Mouse (Mus musculus): ENCODE measurements around the gene Ehd1. TPM values are rescaled to one million over a fixed set of nuclear protein-coding genes. Genes with fewer than 3 reads are reported as not detected.

The Ehd1 gene
- polyA plus RNA-seq, 1 experiment from 2014 or later: 68.4 TPM

GRCm38 (mm10) chr19:6272053-6272452 is 4.5 kb upstream of the Ehd1 start:
- H3K4me2 ChIP-seq (ENCODE audit: low read depth, low read length): no peak overlapping the region
- H3K27ac ChIP-seq (replicated peaks; ENCODE audit: low read depth, low read length): no peak overlapping the region
- H3K9ac ChIP-seq (ENCODE audit: low read depth, low read length): no peak overlapping the region
- no peak overlapping the region for H3K4me3 ChIP-seq (ENCODE audit: low read depth, low read length)
- DNase-seq (ENCODE audit: low spot score): no peak
- H3K9me3 ChIP-seq (ENCODE audit: control insufficient read depth, low read length): no peaks in the 10 kb centered on the region
- WGBS: 72% methylated on average over 7 of the region's 7 CpGs
- no peaks in the 10 kb centered on the region for H3K27me3 ChIP-seq (replicated peaks; ENCODE audit: control insufficient read depth, insufficient read depth, low read length)
- H3K4me1 ChIP-seq (ENCODE audit: control insufficient read depth, insufficient read depth, low read length): peaks cover 8% of the 10 kb centered on the region
- ATAC-seq (ENCODE audit: low read depth): no peak
- H3K36me3 ChIP-seq (ENCODE audit: control insufficient read depth, insufficient read depth, low read length): no peaks in the 10 kb centered on the region

GRCm38 (mm10) chr19:6272738-6273137 is 3.8 kb upstream of the Ehd1 start:
- H3K4me2 ChIP-seq (ENCODE audit: low read depth, low read length): no peak overlapping the region
- DNase-seq (ENCODE audit: low spot score): peak; percentile 17
- ATAC-seq (ENCODE audit: low read depth): no peak
- H3K27me3 ChIP-seq (replicated peaks; ENCODE audit: control insufficient read depth, insufficient read depth, low read length): no peaks in the 10 kb centered on the region
- H3K27ac ChIP-seq (replicated peaks; ENCODE audit: low read depth, low read length): no peak overlapping the region
- H3K4me3 ChIP-seq (ENCODE audit: low read depth, low read length): no peak overlapping the region
- no peaks in the 10 kb centered on the region for H3K9me3 ChIP-seq (ENCODE audit: control insufficient read depth, low read length)
- H3K36me3 ChIP-seq (ENCODE audit: control insufficient read depth, insufficient read depth, low read length): no peaks in the 10 kb centered on the region
- no peak overlapping the region for H3K9ac ChIP-seq (ENCODE audit: low read depth, low read length)
- 75% methylated on average over 4 of the region's 4 CpGs for WGBS
- peaks cover 8% of the 10 kb centered on the region for H3K4me1 ChIP-seq (ENCODE audit: control insufficient read depth, insufficient read depth, low read length)

GRCm38 (mm10) chr19:6273592-6273991 is 2.9 kb upstream of the Ehd1 start:
- 82% methylated on average over 4 of the region's 4 CpGs for WGBS
- H3K27ac ChIP-seq (replicated peaks; ENCODE audit: low read depth, low read length): no peak overlapping the region
- H3K4me3 ChIP-seq (ENCODE audit: low read depth, low read length): no peak overlapping the region
- no peak overlapping the region for H3K9ac ChIP-seq (ENCODE audit: low read depth, low read length)
- no peaks in the 10 kb centered on the region for H3K9me3 ChIP-seq (ENCODE audit: control insufficient read depth, low read length)
- DNase-seq (ENCODE audit: low spot score): no peak
- ATAC-seq (ENCODE audit: low read depth): no peak
- no peaks in the 10 kb centered on the region for H3K27me3 ChIP-seq (replicated peaks; ENCODE audit: control insufficient read depth, insufficient read depth, low read length)
- H3K4me1 ChIP-seq (ENCODE audit: control insufficient read depth, insufficient read depth, low read length): peaks cover 12% of the 10 kb centered on the region
- no peak overlapping the region for H3K4me2 ChIP-seq (ENCODE audit: low read depth, low read length)
- H3K36me3 ChIP-seq (ENCODE audit: control insufficient read depth, insufficient read depth, low read length): no peaks in the 10 kb centered on the region

GRCm38 (mm10) chr19:6273998-6274608 is 2.4 kb upstream of the Ehd1 start:
- WGBS: 92% methylated on average over 13 of the region's 13 CpGs
- Histone ChIP-seq H3K27me3 (replicated peaks; ENCODE audit: control insufficient read depth, insufficient read depth, low read length) (no peaks in the 10 kb centered on the region), H3K9ac (ENCODE audit: low read depth, low read length) (no peak overlapping the region), H3K4me1 (ENCODE audit: control insufficient read depth, insufficient read depth, low read length) (peaks cover 17% of the 10 kb centered on the region), H3K36me3 (ENCODE audit: control insufficient read depth, insufficient read depth, low read length) (no peaks in the 10 kb centered on the region), H3K4me3 (ENCODE audit: low read depth, low read length) (no peak overlapping the region), H3K4me2 (ENCODE audit: low read depth, low read length) (no peak overlapping the region), H3K27ac (replicated peaks; ENCODE audit: low read depth, low read length) (no peak overlapping the region), H3K9me3 (ENCODE audit: control insufficient read depth, low read length) (no peaks in the 10 kb centered on the region)
- no peak for ATAC-seq (ENCODE audit: low read depth)
- DNase-seq (ENCODE audit: low spot score): no peak

- Histone ChIP-seq H3K36me3 (ENCODE audit: control insufficient read depth, insufficient read depth, low read length) (peaks cover 12% of the 10 kb centered on the region), H3K9ac (ENCODE audit: low read depth, low read length) (peak overlapping the region; percentile 70), H3K4me1 (ENCODE audit: control insufficient read depth, insufficient read depth, low read length) (peaks cover 27% of the 10 kb centered on the region), H3K27ac (replicated peaks; ENCODE audit: low read depth, low read length) (peak overlapping the region; percentile 90), H3K9me3 (ENCODE audit: control insufficient read depth, low read length) (no peaks in the 10 kb centered on the region), H3K4me2 (ENCODE audit: low read depth, low read length) (peak overlapping the region; percentile 96), H3K4me3 (ENCODE audit: low read depth, low read length) (peak overlapping the region; percentile 92), H3K27me3 (replicated peaks; ENCODE audit: control insufficient read depth, insufficient read depth, low read length) (no peaks in the 10 kb centered on the region)
- WGBS: 7% methylated on average over 15 of the region's 15 CpGs
- DNase-seq (ENCODE audit: low spot score) (peak; percentile 53), ATAC-seq (ENCODE audit: low read depth) (no peak; the same call in 1 of the 2 replicates)
These were observed 660 bp upstream of the Ehd1 start for GRCm38 (mm10) chr19:6275740-6276389.

GRCm38 (mm10) chr19:6277661-6278438 is 1.3 kb downstream of the Ehd1 start:
- peak overlapping the region; percentile 72 for H3K27ac ChIP-seq (replicated peaks; ENCODE audit: low read depth, low read length)
- peak; percentile 83 for DNase-seq (ENCODE audit: low spot score)
- H3K9ac ChIP-seq (ENCODE audit: low read depth, low read length): peak overlapping the region; percentile 87
- peaks cover 27% of the 10 kb centered on the region for H3K4me1 ChIP-seq (ENCODE audit: control insufficient read depth, insufficient read depth, low read length)
- peak overlapping the region; percentile 96 for H3K4me2 ChIP-seq (ENCODE audit: low read depth, low read length)
- peak overlapping the region; percentile 92 for H3K4me3 ChIP-seq (ENCODE audit: low read depth, low read length)
- 4% methylated on average over 10 of the region's 10 CpGs for WGBS
- peaks cover 32% of the 10 kb centered on the region for H3K36me3 ChIP-seq (ENCODE audit: control insufficient read depth, insufficient read depth, low read length)
- ATAC-seq (ENCODE audit: low read depth): peak; percentile 21
- H3K27me3 ChIP-seq (replicated peaks; ENCODE audit: control insufficient read depth, insufficient read depth, low read length): no peaks in the 10 kb centered on the region
- no peaks in the 10 kb centered on the region for H3K9me3 ChIP-seq (ENCODE audit: control insufficient read depth, low read length)

GRCm38 (mm10) chr19:6278439-6279073 is 2.0 kb downstream of the Ehd1 start:
- H3K9me3 ChIP-seq (ENCODE audit: control insufficient read depth, low read length): no peaks in the 10 kb centered on the region
- H3K4me3 ChIP-seq (ENCODE audit: low read depth, low read length): peak overlapping the region; percentile 92
- peaks cover 27% of the 10 kb centered on the region for H3K4me1 ChIP-seq (ENCODE audit: control insufficient read depth, insufficient read depth, low read length)
- H3K9ac ChIP-seq (ENCODE audit: low read depth, low read length): peak overlapping the region; percentile 87
- 35% methylated on average over 6 of the region's 6 CpGs for WGBS
- DNase-seq (ENCODE audit: low spot score): no peak
- peaks cover 38% of the 10 kb centered on the region for H3K36me3 ChIP-seq (ENCODE audit: control insufficient read depth, insufficient read depth, low read length)
- ATAC-seq (ENCODE audit: low read depth): no peak
- no peaks in the 10 kb centered on the region for H3K27me3 ChIP-seq (replicated peaks; ENCODE audit: control insufficient read depth, insufficient read depth, low read length)
- peak overlapping the region; percentile 96 for H3K4me2 ChIP-seq (ENCODE audit: low read depth, low read length)
- peak overlapping the region; percentile 57 for H3K27ac ChIP-seq (replicated peaks; ENCODE audit: low read depth, low read length)

- Histone ChIP-seq H3K4me2 (ENCODE audit: low read depth, low read length) (peak overlapping the region; percentile 96), H3K36me3 (ENCODE audit: control insufficient read depth, insufficient read depth, low read length) (peaks cover 48% of the 10 kb centered on the region), H3K4me1 (ENCODE audit: control insufficient read depth, insufficient read depth, low read length) (peaks cover 27% of the 10 kb centered on the region), H3K9me3 (ENCODE audit: control insufficient read depth, low read length) (no peaks in the 10 kb centered on the region), H3K27me3 (replicated peaks; ENCODE audit: control insufficient read depth, insufficient read depth, low read length) (no peaks in the 10 kb centered on the region), H3K9ac (ENCODE audit: low read depth, low read length) (peak overlapping the region; percentile 87), H3K4me3 (ENCODE audit: low read depth, low read length) (peak overlapping the region; percentile 92), H3K27ac (replicated peaks; ENCODE audit: low read depth, low read length) (no peak overlapping the region; the same call in 1 of the 2 replicates)
- no peak for DNase-seq (ENCODE audit: low spot score)
- 92% methylated on average over 6 of the region's 6 CpGs for WGBS
- no peak for ATAC-seq (ENCODE audit: low read depth)
These were observed 3.1 kb downstream of the Ehd1 start for GRCm38 (mm10) chr19:6279481-6280144.
